In genomic region chr8:118852861-118853260, GRCm38 (mm10) we compare ENCODE assay signal across 17 mouse cellular contexts.
DNase-seq lines count a peak whose midpoint lies in the region; TF ChIP-seq lines count a peak whose summit lies in the region.
"Had no signal": no experiment of that assay in that cellular context is flagged by ENCODE, and none has a peak within 500 bp of the region (broad histone marks: within the 10 kb centered on the region; RNA-seq: fewer than 3 reads in every experiment).

No protein-coding gene starts in this region.

- intact Hi-C loops in gastrocnemius, adult 2 months (cut with DNase I), result loop anchor here (5.0 to 10.0 kb wide), 4 partner anchors 212 to 566 kb away; no protein-coding TSS in a partner anchor
- intact Hi-C loops in gastrocnemius, postnatal 14 days (cut with DNase I; ENCODE audit: low total_unique reads), result loop anchor here (10.0 kb wide), 1 partner anchor 918 kb away; no protein-coding TSS in a partner anchor
- intact Hi-C loops in heart, postnatal 14 days (cut with DNase I), result loop anchor here (5.0 kb wide), 4 partner anchors 209 to 566 kb away; no protein-coding TSS in a partner anchor
- intact Hi-C loops in left cerebral cortex, postnatal 10 days (cut with DNase I), result no loop called here

- H3K4me1 ChIP-seq in heart, embryonic 10.5 days, result no peaks in the 10 kb centered on the region
- peaks cover 17% of the 10 kb centered on the region; the same call in 1 of the 2 replicates for H3K4me1 ChIP-seq in brown adipose tissue, adult 24 weeks (ENCODE audit: control insufficient read depth, insufficient read depth, insufficient read length, low read length)

- no peak overlapping the region for H3K4me3 ChIP-seq in gastrocnemius, adult 2 months
- no peak overlapping the region for H3K4me3 ChIP-seq in heart, embryonic 10.5 days
- H3K4me3 ChIP-seq in brown adipose tissue, adult 24 weeks (ENCODE audit: insufficient read depth, low read depth, low read length), result no peak overlapping the region
- H3K4me3 ChIP-seq: embryonic facial prominence, embryonic 13.5 days; forebrain, embryonic 13.5 days; heart, embryonic 13.5 days had no signal

- no peaks in the 10 kb centered on the region for H3K36me3 ChIP-seq in heart, embryonic 10.5 days
- H3K36me3 ChIP-seq: embryonic facial prominence, embryonic 13.5 days; heart, embryonic 13.5 days had no signal

- WGBS in heart, embryonic 10.5 days, result 88% methylated on average over 12 of the region's 12 CpGs

- DNase-seq in gastrocnemius, adult 2 months, result peak; percentile 46
- no peak for DNase-seq in gastrocnemius, postnatal 14 days
- DNase-seq in heart, adult 18-20 months, result peak; percentile 35 to 76
- no peak for DNase-seq in heart, embryonic 10.5 days (ENCODE audit: low spot score)
- DNase-seq in heart, postnatal 14 days, result peak; percentile 15 to 25
- no peak for DNase-seq in left cerebral cortex, postnatal 10 days (ENCODE audit: extremely low spot score in 1 of 2, low spot score in 2 of 2)
- DNase-seq in adrenal gland, adult 18-20 months (ENCODE audit: low spot score in 2 of 2), result no peak
- DNase-seq: adrenal gland, postnatal 14 days; cerebellum, adult 8-10 months; embryo, embryonic 11 days; forebrain, postnatal 0 days; kidney, adult 9 months had no signal

- TF ChIP-seq CTCF in gastrocnemius, adult 2 months (IDR thresholded peaks at IDR 0.05), result no peak

- no peaks in the 10 kb centered on the region for H3K27me3 ChIP-seq in heart, embryonic 10.5 days (ENCODE audit: insufficient read depth, poor library complexity, severe bottlenecking)
- H3K27me3 ChIP-seq: forebrain, embryonic 13.5 days; heart, embryonic 13.5 days had no signal

- no peaks in the 10 kb centered on the region for H3K9me3 ChIP-seq in heart, embryonic 10.5 days
- H3K9me3 ChIP-seq: embryonic facial prominence, embryonic 13.5 days; forebrain, embryonic 13.5 days; heart, embryonic 13.5 days had no signal

- H3K27ac ChIP-seq in gastrocnemius, adult 2 months, result peak overlapping the region; percentile 38; the same call in 1 of the 2 replicates
- H3K27ac ChIP-seq in heart, embryonic 10.5 days, result no peak overlapping the region
- peak overlapping the region; percentile 69 for H3K27ac ChIP-seq in brown adipose tissue, adult 24 weeks (replicated peaks; ENCODE audit: low read depth, low read length)
- H3K27ac ChIP-seq: embryonic facial prominence, embryonic 13.5 days; forebrain, embryonic 13.5 days; heart, embryonic 13.5 days; kidney, postnatal 0 days had no signal

Comparison
In these comparisons a context has a peak if more than half of its experiments do, and no peak if none do; other contexts are left out.
1. DNase-seq: peak in gastrocnemius, adult 2 months (single experiment), heart, adult 18-20 months (2 of 2) and heart, postnatal 14 days (2 of 2); none in gastrocnemius, postnatal 14 days (single experiment), heart, embryonic 10.5 days (single experiment), left cerebral cortex, postnatal 10 days (0 of 2) and adrenal gland, adult 18-20 months (0 of 2).